Mouse (Mus musculus) MEL (cell line): ENCODE data around the gene Kat7. TPM values are rescaled to one million over a fixed set of nuclear protein-coding genes. Genes with fewer than 3 reads are reported as not detected.
A peak's percentile ranks its signal among the peaks of the same experiment; 100 is the strongest.

ENCODE experiments used
- DNase-seq: peaks from one replicate; pipeline ENCODE4 v3.0.0; 2011; ENCODE audit warnings: low read depth, low spot score
- H3K27ac ChIP-seq: 2 replicates; pipeline ENCODE4 v1.5.1; 2012; ENCODE audit warnings: low read depth, mild to moderate bottlenecking, control low read depth, low read length, moderate library complexity; ENCODE audit not compliant: control insufficient read depth
- H3K27me3 ChIP-seq, 2 experiments: fragments of 150-350 bp in 1 of 2; sonication (generic) in 1 of 2; 2 replicates each; pipeline ENCODE4 v1.6.1; 2012; ENCODE audit warnings: low read length in 2 of 2, mild to moderate bottlenecking in 2 of 2, improper control_type of control experiment in 1 of 2, moderate library complexity in 1 of 2; ENCODE audit not compliant: insufficient read depth in 2 of 2, control insufficient read depth in 1 of 2
- H3K36me3 ChIP-seq, 2 experiments: 2 replicates each; pipeline ENCODE4 v1.6.1; 2012 to 2014; ENCODE audit warnings: low read length in 2 of 2, improper control_type of control experiment in 1 of 2, inconsistent platforms in 1 of 2, mild to moderate bottlenecking in 1 of 2; ENCODE audit not compliant: insufficient read depth in 2 of 2, control insufficient read depth in 1 of 2
- H3K4me1 ChIP-seq, 2 experiments: fragments of 150-350 bp in 1 of 2; sonication (generic) in 1 of 2; 2 replicates each; pipeline ENCODE4 v1.6.1; 2012; ENCODE audit warnings: low read length in 2 of 2, improper control_type of control experiment in 1 of 2, mild to moderate bottlenecking in 1 of 2; ENCODE audit not compliant: insufficient read depth in 2 of 2, control insufficient read depth in 1 of 2
- H3K4me3 ChIP-seq, 2 experiments: fragments of 150-350 bp in 1 of 2; sonication (generic) in 1 of 2; 2 replicates each; pipeline ENCODE4 v1.5.1; 2012; ENCODE audit warnings: low read depth in 2 of 2, low read length in 2 of 2, mild to moderate bottlenecking in 2 of 2, moderate library complexity in 2 of 2, control low read depth in 1 of 2, improper control_type of control experiment in 1 of 2; ENCODE audit not compliant: control insufficient read depth in 1 of 2, insufficient read depth in 1 of 2
- H3K79me2 ChIP-seq: 2 replicates; pipeline ENCODE4 v1.6.1; 2012; ENCODE audit warnings: mild to moderate bottlenecking, low read length, moderate library complexity; ENCODE audit not compliant: control insufficient read depth, poor library complexity, insufficient read depth
- H3K9ac ChIP-seq: 2 replicates; pipeline ENCODE4 v1.6.1; 2012; ENCODE audit warnings: low read depth, mild to moderate bottlenecking, control low read depth, low read length, moderate library complexity; ENCODE audit not compliant: control insufficient read depth, poor library complexity, severe bottlenecking
- H3K9me3 ChIP-seq: fragments of 150-350 bp; sonication (generic); replicated peaks from 2 replicates; pipeline ENCODE4 v1.6.1; 2012; ENCODE audit warnings: mild to moderate bottlenecking, low read length, improper control_type of control experiment, moderate library complexity; ENCODE audit not compliant: insufficient read depth
- CTCF ChIP-seq, 3 experiments: IDR thresholded peaks in 2 of 3; conservative IDR thresholded peaks in 1 of 3; 2 replicates each; pipeline ENCODE4 v1.5.1; 2011 to 2012; ENCODE audit warnings: low read length in 3 of 3, low read depth in 2 of 3, mild to moderate bottlenecking in 2 of 3, improper control_type of control experiment in 1 of 3, inconsistent platforms in 1 of 3, mixed read lengths in 1 of 3, moderate library complexity in 1 of 3; ENCODE audit not compliant: control insufficient read depth in 1 of 3, insufficient read depth in 1 of 3, poor library complexity in 1 of 3, severe bottlenecking in 1 of 3
- E2F4 ChIP-seq: IDR thresholded peaks from 2 replicates; pipeline ENCODE4 v1.6.1; 2011; ENCODE audit warnings: low read depth, low read length, improper control_type of control experiment, borderline replicate concordance
- EP300 ChIP-seq, 2 experiments: IDR thresholded peaks; 2 replicates each; pipeline ENCODE4 v1.6.1; 2011; ENCODE audit warnings: improper control_type of control experiment in 2 of 2, low read length in 2 of 2, low read depth in 1 of 2, mild to moderate bottlenecking in 1 of 2
- ETS1 ChIP-seq: IDR thresholded peaks from 2 replicates; pipeline ENCODE4 v1.6.1; 2012; ENCODE audit warnings: low read depth, mild to moderate bottlenecking, inconsistent platforms, low read length, improper control_type of control experiment, moderate library complexity
- GABPA ChIP-seq: IDR thresholded peaks from 2 replicates; pipeline ENCODE4 v1.6.1; 2012; ENCODE audit warnings: low read depth, mild to moderate bottlenecking, inconsistent platforms, low read length, improper control_type of control experiment, moderate library complexity
- GATA1 ChIP-seq: IDR thresholded peaks from 2 replicates; pipeline ENCODE4 v1.6.1; 2011; ENCODE audit warnings: low read depth, low read length, improper control_type of control experiment
- HCFC1 ChIP-seq: IDR thresholded peaks from 2 replicates; pipeline ENCODE4 v1.6.1; 2012; ENCODE audit warnings: low read depth, mild to moderate bottlenecking, inconsistent platforms, low read length, improper control_type of control experiment, moderate library complexity
- MAFK ChIP-seq: IDR thresholded peaks from 2 replicates; pipeline ENCODE4 v1.6.1; 2011; ENCODE audit warnings: low read depth, mild to moderate bottlenecking, low read length, improper control_type of control experiment, borderline replicate concordance
- MAX ChIP-seq: IDR thresholded peaks from 2 replicates; pipeline ENCODE4 v1.6.1; 2011; ENCODE audit warnings: low read length, improper control_type of control experiment
- MAZ ChIP-seq: IDR thresholded peaks from 2 replicates; pipeline ENCODE4 v1.6.1; 2012; ENCODE audit warnings: low read depth, mild to moderate bottlenecking, inconsistent platforms, low read length, improper control_type of control experiment
- MEF2A ChIP-seq: IDR thresholded peaks from 2 replicates; pipeline ENCODE4 v1.6.1; 2014; ENCODE audit warnings: low read depth, mild to moderate bottlenecking, inconsistent platforms, low read length, improper control_type of control experiment; ENCODE audit not compliant: poor library complexity, insufficient replicate concordance, severe bottlenecking; ENCODE audit errors: extremely low read depth
- MXI1 ChIP-seq: IDR thresholded peaks from 2 replicates; pipeline ENCODE4 v1.6.1; 2011; ENCODE audit warnings: mild to moderate bottlenecking, low read depth, low read length, improper control_type of control experiment
- MYC ChIP-seq: IDR thresholded peaks from 2 replicates; pipeline ENCODE4 v1.6.1; 2011; ENCODE audit warnings: low read depth, mild to moderate bottlenecking, low read length, improper control_type of control experiment, moderate library complexity
- NRF1 ChIP-seq: IDR thresholded peaks from 2 replicates; pipeline ENCODE4 v1.6.1; 2014; ENCODE audit warnings: low read depth, mild to moderate bottlenecking, inconsistent platforms, low read length, improper control_type of control experiment, moderate library complexity; ENCODE audit not compliant: poor library complexity, insufficient read depth, severe bottlenecking
- POLR2A ChIP-seq, 2 experiments: IDR thresholded peaks; 2 replicates each; pipeline ENCODE4 v1.6.1; 2011 to 2012; ENCODE audit warnings: low read length in 2 of 2, mild to moderate bottlenecking in 2 of 2, control low read depth in 1 of 2, improper control_type of control experiment in 1 of 2, low read depth in 1 of 2, moderate library complexity in 1 of 2; ENCODE audit not compliant: control insufficient read depth in 1 of 2, insufficient read depth in 1 of 2, poor library complexity in 1 of 2
- POLR2AphosphoS5 ChIP-seq: IDR thresholded peaks from 2 replicates; pipeline ENCODE4 v1.6.1; 2012; ENCODE audit warnings: low read depth, borderline replicate concordance, mild to moderate bottlenecking, inconsistent platforms, low read length, moderate library complexity, mixed read lengths
- RAD21 ChIP-seq: IDR thresholded peaks from 2 replicates; pipeline ENCODE4 v1.6.1; 2011; ENCODE audit warnings: mild to moderate bottlenecking, low read depth, low read length, improper control_type of control experiment
- SIN3A ChIP-seq: IDR thresholded peaks from 2 replicates; pipeline ENCODE4 v1.6.1; 2012; ENCODE audit warnings: low read length, improper control_type of control experiment, inconsistent platforms
- TAL1 ChIP-seq: IDR thresholded peaks from 2 replicates; pipeline ENCODE4 v1.6.1; 2012; ENCODE audit warnings: mild to moderate bottlenecking, inconsistent platforms, low read length, moderate library complexity, mixed read lengths
- TBP ChIP-seq: IDR thresholded peaks from 2 replicates; pipeline ENCODE4 v1.8.0; 2011; ENCODE audit warnings: low read depth, low read length, improper control_type of control experiment
- ZKSCAN1 ChIP-seq: IDR thresholded peaks from 2 replicates; pipeline ENCODE4 v1.6.1; 2012; ENCODE audit warnings: low read depth, mild to moderate bottlenecking, inconsistent platforms, low read length, improper control_type of control experiment, moderate library complexity
- polyA plus RNA-seq, 2 experiments: library from polyadenylated mRNA; stranded (reverse) in 1 of 2; unstranded in 1 of 2; fragments of >175 nt in 1 of 2; fragments of >200 nt in 1 of 2; gene quantifications; 2 replicates each; pipeline versions ENCODE4 v1.2.1 to v1.2.4; 2012; ENCODE audit warnings: low replicate concordance in 2 of 2, low read depth in 1 of 2; ENCODE audit not compliant: insufficient read length in 2 of 2, insufficient read depth in 1 of 2, missing spikeins in 1 of 2
- total RNA-seq: library from RNA; depleted of rRNA; stranded (reverse); fragments of 300-350 nt; gene quantifications from 2 replicates; pipeline ENCODE4 v1.2.3, GENCODE M21; 2012

The Kat7 gene
- total and polyA plus RNA-seq, 3 experiments: 81.4 to 100 (median 95.4) TPM

DNA sequence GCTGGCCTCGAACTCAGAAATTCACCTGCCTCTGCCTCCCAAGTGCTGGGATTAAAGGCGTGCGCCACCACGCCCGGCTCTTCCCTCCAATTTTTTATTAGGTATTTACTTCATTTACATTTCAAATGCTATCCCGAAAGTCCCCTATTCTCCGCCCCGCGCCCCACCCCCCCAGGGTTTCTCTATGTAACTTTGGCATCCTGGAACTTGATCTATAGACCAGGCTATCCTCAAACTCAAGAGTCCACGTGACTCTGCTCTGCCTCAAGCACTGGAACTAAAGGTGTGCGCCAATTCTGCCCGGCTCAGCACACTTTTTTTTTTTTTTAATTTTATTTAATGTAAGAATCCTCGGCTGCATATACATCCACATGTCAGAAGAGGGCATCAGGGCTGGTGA lies 14.3 kb downstream of the Kat7 start:
- no peak overlapping the region for H3K27ac ChIP-seq
- H3K4me3 ChIP-seq: no peak overlapping the region
- no peaks in the 10 kb centered on the region for H3K9me3 ChIP-seq
- H3K4me1 ChIP-seq: peaks cover 0 to 2% of the 10 kb centered on the region in 2 experiments; a peak in 2 of 4 replicates
- no peak overlapping the region for H3K9ac ChIP-seq
- no peak for TF ChIP-seq SIN3A
- TF ChIP-seq POLR2AphosphoS5: no peak
- no peak for TF ChIP-seq MXI1
- TF ChIP-seq TBP: no peak
- no peak for TF ChIP-seq ZKSCAN1
- TF ChIP-seq GATA1: no peak
- TF ChIP-seq RAD21: no peak
- no peak for TF ChIP-seq E2F4
- no peak for TF ChIP-seq ETS1
- TF ChIP-seq MEF2A: no peak
- TF ChIP-seq NRF1: no peak
- no peak for TF ChIP-seq MAFK
- no peak for TF ChIP-seq EP300 (IDR thresholded peaks at IDR 0.05; ENCODE audit: low read depth in 1 of 2, low read length in 2 of 2)
- no peak for TF ChIP-seq TAL1
- TF ChIP-seq CTCF (IDR thresholded peaks at IDR 0.05 in 2 of 3, conservative IDR thresholded peaks at IDR 0.05 in 1 of 3; ENCODE audit: control insufficient read depth in 1 of 3, insufficient read depth in 1 of 3, low read depth in 2 of 3, low read length in 3 of 3, poor library complexity in 1 of 3, severe bottlenecking in 1 of 3): no peak
- no peak for TF ChIP-seq POLR2A (IDR thresholded peaks at IDR 0.05; ENCODE audit: control insufficient read depth in 1 of 2, insufficient read depth in 1 of 2, low read depth in 1 of 2, low read length in 2 of 2, poor library complexity in 1 of 2)
- no peak for TF ChIP-seq GABPA
- H3K36me3 ChIP-seq: peaks cover 11 to 55% of the 10 kb centered on the region in 2 experiments
- DNase-seq: no peak
- H3K27me3 ChIP-seq: no peaks in the 10 kb centered on the region
- H3K79me2 ChIP-seq: no peaks in the 10 kb centered on the region

DNA sequence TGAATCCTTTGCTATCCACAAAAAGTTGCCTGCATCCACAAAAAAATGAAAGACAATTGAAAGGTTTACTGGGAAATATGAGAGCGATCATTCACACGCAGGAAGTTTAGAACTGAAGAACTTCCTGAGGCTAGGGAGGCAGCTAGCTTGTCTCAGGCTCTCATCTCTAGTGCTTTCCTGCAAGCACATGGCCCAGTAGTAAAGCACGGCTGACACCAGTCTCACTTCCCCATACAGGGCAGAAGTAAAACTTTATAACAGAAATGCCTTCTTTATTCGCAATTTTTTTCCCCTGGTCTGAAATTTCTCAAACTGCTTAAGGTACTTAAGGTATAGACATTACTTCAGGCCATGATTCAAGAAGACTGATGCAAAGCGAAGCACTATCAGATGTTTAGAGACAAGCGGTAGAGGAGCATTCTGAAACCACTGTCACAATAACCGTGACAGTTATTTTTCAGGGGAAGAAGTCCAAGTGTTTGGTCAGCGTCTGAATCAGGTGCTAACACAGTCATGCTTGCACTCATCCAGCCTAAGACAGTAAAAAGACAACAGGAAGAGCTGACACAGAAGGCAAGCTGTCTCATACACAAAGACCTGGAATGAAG lies 16.9 kb downstream of the Kat7 start:
- peaks cover 11 to 62% of the 10 kb centered on the region in 2 experiments for H3K36me3 ChIP-seq
- TF ChIP-seq MAZ: no peak
- TF ChIP-seq SIN3A: peak; percentile 54; the same call in 1 of the 2 replicates
- peak; percentile 83 for TF ChIP-seq MAX
- peak; percentile 87 for TF ChIP-seq MXI1
- no peak for TF ChIP-seq ZKSCAN1
- peak; percentile 92 for TF ChIP-seq MYC
- no peak for TF ChIP-seq HCFC1
- TF ChIP-seq TAL1: no peak
- TF ChIP-seq, all 39 proteins: peak for 4
- Histone ChIP-seq H3K27me3 (no peaks in the 10 kb centered on the region), H3K79me2 (no peaks in the 10 kb centered on the region), H3K4me1 (peaks cover 0 to 2% of the 10 kb centered on the region in 2 experiments; a peak in 2 of 4 replicates), H3K9ac (no peak overlapping the region), H3K9me3 (no peaks in the 10 kb centered on the region), H3K4me3 (no peak overlapping the region), H3K27ac (peak overlapping the region; percentile 7; the same call in 1 of the 2 replicates)
- DNase-seq: peak; percentile 67
